Mouse (Mus musculus): ENCODE results near the gene Mmp2.

The Mmp2 gene

GRCm38 (mm10) chr8:92893870-92894269, 66.8 kb downstream of the Mmp2 start:
- in situ Hi-C loops (cut with MseI, MboI), result no loop called here

DNA sequence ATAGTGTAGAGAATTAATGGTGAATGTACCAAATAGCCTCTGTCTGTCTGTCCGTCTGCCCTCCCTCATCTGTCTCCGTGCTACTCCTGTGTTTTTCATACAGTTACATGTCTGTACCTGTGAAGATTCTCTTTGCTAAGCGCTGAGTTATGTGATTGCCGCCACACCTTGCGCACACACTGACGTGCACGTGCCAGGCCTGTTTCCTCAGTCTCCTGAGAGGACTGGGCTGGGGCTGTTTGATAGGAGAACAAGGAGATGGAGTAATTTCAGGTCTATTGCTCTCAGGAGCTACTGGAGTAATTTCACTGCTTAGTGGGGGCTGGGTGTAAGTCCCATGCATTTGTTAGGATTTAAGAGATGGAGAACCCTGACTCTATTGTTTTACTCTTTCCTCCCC, 68.0 kb downstream of the Mmp2 start:
- in situ Hi-C loops (cut with MseI, MboI), result no loop called here

- in situ Hi-C loops (cut with MseI, MboI), result no loop called here
Measured at GRCm38 (mm10) chr8:92896056-92896455, 69.0 kb downstream of the Mmp2 start.

DNA sequence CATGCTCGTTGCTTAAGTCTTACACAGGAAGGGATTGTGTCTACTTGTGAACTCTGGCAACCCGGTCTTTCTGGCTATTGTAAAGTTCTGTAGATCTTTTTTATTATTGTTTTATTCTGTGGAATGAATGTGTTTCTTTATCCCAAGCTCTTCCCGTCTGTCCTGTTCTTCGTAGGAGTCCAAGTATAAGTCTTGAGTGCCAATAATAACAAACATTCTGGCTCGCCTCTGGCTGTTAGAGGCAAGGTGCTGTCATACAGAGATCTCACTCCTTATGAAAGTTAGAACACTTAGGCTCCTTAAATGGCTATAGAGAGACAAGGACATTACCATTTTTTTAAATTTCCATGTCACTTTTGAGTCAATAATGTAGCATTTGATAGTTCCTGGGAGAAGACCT, 69.5 kb downstream of the Mmp2 start:
- in situ Hi-C loops (cut with MseI, MboI), result no loop called here

DNA sequence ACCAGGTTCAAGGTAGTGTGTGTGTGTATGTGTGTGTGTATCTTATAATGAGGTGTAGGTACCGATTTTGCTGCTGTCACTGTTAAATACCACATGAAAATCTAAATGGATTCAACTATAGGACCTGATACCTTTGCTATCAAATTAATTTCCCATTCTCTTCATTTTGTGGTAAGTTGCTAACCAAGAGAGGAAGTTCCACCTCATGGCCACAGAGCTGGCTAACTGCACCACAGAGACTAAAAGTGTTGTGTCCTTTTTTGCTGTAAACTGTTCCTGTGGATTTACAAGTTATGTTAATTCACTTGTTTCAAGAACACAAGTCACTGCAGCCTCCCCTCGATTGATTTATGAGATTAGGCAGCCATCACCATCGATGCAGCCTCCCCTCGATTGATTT, 70.7 kb downstream of the Mmp2 start:
- in situ Hi-C loops (cut with MseI, MboI), result no loop called here

DNA sequence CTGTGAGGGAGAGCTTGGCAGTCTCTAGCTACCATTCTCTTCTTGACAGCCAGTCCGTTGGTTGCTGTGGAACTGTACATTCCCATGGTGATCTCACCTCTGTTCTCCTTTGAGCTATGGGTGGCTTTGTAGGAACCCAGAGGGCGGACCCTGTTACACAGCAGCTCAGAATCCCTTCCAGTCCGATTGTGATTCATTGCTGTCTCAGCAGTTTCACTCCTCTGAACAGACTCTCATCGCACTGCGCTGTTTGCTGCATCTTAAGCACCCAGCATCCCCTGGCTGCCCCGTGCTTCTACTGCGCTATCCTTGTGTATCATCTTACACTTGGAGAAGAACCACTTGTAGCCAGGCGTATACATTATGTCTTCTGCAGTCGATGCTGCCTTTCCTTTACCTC, 72.5 kb downstream of the Mmp2 start:
- in situ Hi-C loops (cut with MseI, MboI), result no loop called here

DNA sequence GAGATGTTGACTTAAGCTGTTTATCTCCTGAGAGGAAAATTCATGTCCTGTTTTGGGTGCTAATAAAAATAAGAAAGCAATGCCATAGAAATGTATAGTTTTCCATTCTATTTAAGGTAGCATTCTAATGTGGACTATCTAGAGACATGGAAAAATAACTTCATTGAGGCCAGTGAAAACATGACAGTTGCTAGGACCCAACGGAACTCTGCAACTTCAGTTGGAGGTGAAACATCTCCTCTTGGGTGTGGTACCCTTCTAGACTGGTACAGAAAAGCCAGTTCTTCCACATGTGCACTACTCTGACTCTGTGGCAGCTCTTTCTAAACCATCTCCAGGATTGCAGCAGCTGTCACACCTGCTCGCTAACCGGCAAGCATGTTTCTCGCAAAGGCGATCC, 74.0 kb downstream of the Mmp2 start, which contains the start of gene Capns2:
Gene Capns2, plus strand, starts transcription at position 301 of the 400 bp plus-strand sequence.
- in situ Hi-C loops (cut with MseI, MboI), result no loop called here

DNA sequence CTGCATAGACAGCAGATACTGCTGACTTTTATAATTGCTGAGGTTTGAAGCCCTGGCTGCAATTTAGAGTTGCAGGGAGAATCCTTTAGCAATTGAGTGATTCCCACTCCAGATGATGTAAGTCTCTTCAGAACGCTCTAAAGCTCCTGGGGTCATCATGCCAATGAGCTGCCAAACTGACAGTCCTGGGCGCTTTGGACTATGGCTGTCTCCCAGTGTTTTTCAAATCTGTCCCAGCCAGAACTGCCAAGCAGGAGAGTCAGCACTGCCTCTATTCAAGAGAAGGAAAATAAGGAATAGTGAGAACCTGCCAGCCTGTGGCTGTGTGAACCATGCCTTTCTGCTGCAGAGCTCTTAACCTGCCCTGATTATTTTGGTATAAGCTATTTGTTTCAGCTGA, 75.9 kb downstream of the Mmp2 start:
- in situ Hi-C loops (cut with MseI, MboI), result no loop called here
